Mouse (Mus musculus): ENCODE data around the gene Ccdc141. TPM values are rescaled to one million over a fixed set of nuclear protein-coding genes. Genes with fewer than 3 reads are reported as not detected.

The Ccdc141 gene
- total RNA-seq, 2 experiments from 2014 or later = 239 to 243 TPM

Small RNA genes within 50 kb of the gene (microRNA-seq; reads per million reads assigned to microRNA genes)
- gene Gm44360 = not detected

Other genes with a start within 250 kb of the Ccdc141 start
- 1,000 to 10,000 TPM; 2,867 to 3,123 TPM for gene Ttn, start 188.1 kb downstream of the Ccdc141 start, total RNA-seq (2021)
- 10 to 100 TPM; 20.3 to 21.2 TPM for gene Sestd1, start 110.0 kb upstream of the Ccdc141 start, total RNA-seq (2021)